Mouse (Mus musculus): ENCODE results near the gene Ube3b. TPM values are rescaled to one million over a fixed set of nuclear protein-coding genes. Genes with fewer than 3 reads are reported as not detected.

The Ube3b gene
- total and polyA plus RNA-seq, 3 experiments = 11.7 to 29.8 (median 22.1) TPM

DNA sequence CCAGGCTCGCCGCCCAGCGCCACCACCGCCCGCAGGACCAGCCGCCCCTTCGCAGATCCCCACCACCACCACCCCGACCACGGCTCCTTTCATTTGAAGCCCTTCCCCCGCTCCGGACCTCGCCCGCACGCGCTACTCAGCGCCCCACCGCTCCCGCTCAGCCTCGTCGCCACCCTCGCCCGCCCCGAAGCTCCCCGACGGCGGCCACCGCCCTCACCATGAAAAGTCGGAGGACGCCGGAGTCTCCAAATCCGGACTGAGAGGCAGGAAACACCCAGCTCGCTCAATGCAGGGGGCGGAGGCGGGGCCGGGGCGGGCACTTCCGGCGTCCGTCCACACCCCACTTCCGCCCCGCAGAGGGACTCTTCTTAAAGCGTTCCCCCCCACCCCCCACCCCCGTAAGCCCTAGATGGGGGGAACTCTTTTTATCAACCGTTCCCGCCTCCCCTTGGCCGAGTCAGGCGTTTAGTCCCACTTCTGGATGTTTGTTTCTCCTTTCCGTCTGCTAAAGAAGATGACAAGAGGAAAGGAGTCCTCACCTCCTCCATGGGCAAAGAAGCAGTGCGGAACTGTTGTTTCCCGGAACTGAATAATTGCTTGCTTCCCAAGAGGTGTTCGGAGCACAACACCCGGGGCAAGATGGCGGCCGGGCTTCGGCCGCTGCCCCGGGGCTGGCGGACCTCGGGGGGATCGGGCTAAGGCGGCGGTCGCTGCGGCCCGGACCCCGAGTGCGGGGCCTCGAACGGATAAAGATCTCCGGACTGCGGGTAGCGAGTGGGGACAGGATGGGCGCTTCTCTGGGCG lies at the start of gene Ube3b, which contains the start of gene Kctd10 (continued):
- no peak; the same call in none of the 2 replicates for TF ChIP-seq ELF1 (IDR thresholded peaks at IDR 0.05; ENCODE audit: low read depth, low read length)

DNA sequence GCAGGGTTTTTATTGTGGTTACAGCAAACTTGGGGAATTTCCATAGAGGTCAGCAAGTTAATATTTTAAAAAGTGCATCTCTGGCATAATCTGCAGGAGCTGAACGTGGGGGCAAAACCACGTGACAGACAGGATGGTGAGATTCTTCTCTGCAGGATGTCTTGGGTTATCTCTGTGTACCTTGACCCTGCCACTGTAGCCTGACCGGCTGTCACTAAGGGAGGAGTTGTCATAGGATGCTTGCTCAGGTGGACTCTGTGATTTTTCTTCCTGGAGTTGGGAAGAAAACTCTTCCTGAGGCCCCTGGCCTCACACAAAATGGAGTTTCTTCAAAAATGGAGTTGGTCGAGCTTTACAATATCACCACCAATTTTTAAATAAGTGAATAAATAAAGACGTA lies 37.4 kb upstream of the Ube3b start:
- TF ChIP-seq KAT2A (IDR thresholded peaks at IDR 0.05; ENCODE audit: insufficient replicate concordance, low read length) = no peak
- Histone ChIP-seq H3K36me3 (replicated peaks in 1 of 2; ENCODE audit: control insufficient read depth in 1 of 2, insufficient read depth in 1 of 2, low read length in 1 of 2) (peaks cover 0 to 29% of the 10 kb centered on the region in 2 experiments), H3K4me1 (ENCODE audit: control insufficient read depth in 1 of 2, insufficient read depth in 2 of 2) (peaks cover 0 to 29% of the 10 kb centered on the region in 2 experiments; a peak in 2 of 4 replicates), H3K9ac (ENCODE audit: insufficient read depth, low read depth) (no peak overlapping the region), H3K79me2 (replicated peaks; ENCODE audit: control insufficient read depth, extremely low read depth, insufficient read depth, poor library complexity, severe bottlenecking) (no peaks in the 10 kb centered on the region), H3K27ac (ENCODE audit: insufficient read depth, low read depth) (no peak overlapping the region), H3K4me2 (ENCODE audit: insufficient read depth, low read depth, poor library complexity, severe bottlenecking) (no peak overlapping the region), H3K4me3 (replicated peaks in 1 of 3; ENCODE audit: low read depth in 2 of 3, low read length in 2 of 3, poor library complexity in 1 of 3) (no peak overlapping the region), H3K27me3 (replicated peaks) (no peaks in the 10 kb centered on the region), H3K9me3 (replicated peaks; ENCODE audit: low read length) (no peaks in the 10 kb centered on the region)
- dilution Hi-C loops (cut with MboI; ENCODE audit: extremely low pct_ligation_motif_present, extremely low pct_unique_long_range_greater_than_20kb, low sequenced_read_pairs) (no loop called here), in situ Hi-C loops (cut with MboI; ENCODE audit: low pct_ligation_motif_present, low pct_unique_long_range_greater_than_20kb, low sequenced_read_pairs) (no loop called here)
- no peak for DNase-seq (ENCODE audit: extremely low read depth)

DNA sequence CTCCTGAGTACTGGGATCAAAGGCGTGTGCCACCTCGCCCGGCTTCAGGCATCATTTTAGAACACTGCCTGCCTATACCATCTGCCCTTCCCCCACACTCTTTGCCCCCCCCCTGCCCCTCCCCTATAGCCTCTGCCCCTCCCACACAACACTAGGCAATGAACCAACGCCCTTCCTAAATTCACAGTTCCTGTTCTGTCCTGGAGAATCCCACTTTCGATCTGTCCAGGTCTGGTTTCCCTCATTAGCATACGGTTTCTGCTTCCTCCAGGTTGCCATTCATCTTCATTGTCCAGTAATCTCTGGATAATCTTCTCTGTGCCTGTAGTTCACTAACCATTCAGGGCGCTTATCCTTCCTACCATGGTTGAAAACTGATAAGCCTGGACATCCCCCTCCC lies 36.8 kb upstream of the Ube3b start:
- H3K79me2 ChIP-seq (replicated peaks; ENCODE audit: control insufficient read depth, extremely low read depth, insufficient read depth, poor library complexity, severe bottlenecking) = no peaks in the 10 kb centered on the region
- H3K9ac ChIP-seq (ENCODE audit: insufficient read depth, low read depth) = no peak overlapping the region
- in situ Hi-C loops (cut with MboI; ENCODE audit: low pct_ligation_motif_present, low pct_unique_long_range_greater_than_20kb, low sequenced_read_pairs) = no loop called here
- DNase-seq (ENCODE audit: extremely low read depth) = no peak
- H3K9me3 ChIP-seq (replicated peaks; ENCODE audit: low read length) = no peaks in the 10 kb centered on the region
- H3K27ac ChIP-seq (ENCODE audit: insufficient read depth, low read depth) = no peak overlapping the region
- dilution Hi-C loops (cut with MboI; ENCODE audit: extremely low pct_ligation_motif_present, extremely low pct_unique_long_range_greater_than_20kb, low sequenced_read_pairs) = no loop called here
- H3K36me3 ChIP-seq (replicated peaks in 1 of 2; ENCODE audit: control insufficient read depth in 1 of 2, insufficient read depth in 1 of 2, low read length in 1 of 2) = peaks cover 0 to 29% of the 10 kb centered on the region in 2 experiments
- no peak overlapping the region for H3K4me3 ChIP-seq (replicated peaks in 1 of 3; ENCODE audit: low read depth in 2 of 3, low read length in 2 of 3, poor library complexity in 1 of 3)
- H3K4me1 ChIP-seq (ENCODE audit: control insufficient read depth in 1 of 2, insufficient read depth in 2 of 2) = peaks cover 0 to 29% of the 10 kb centered on the region in 2 experiments; a peak in 2 of 4 replicates
- H3K4me2 ChIP-seq (ENCODE audit: insufficient read depth, low read depth, poor library complexity, severe bottlenecking) = no peak overlapping the region
- TF ChIP-seq SIN3A (IDR thresholded peaks at IDR 0.05; ENCODE audit: low read length) = no peak
- no peak for TF ChIP-seq MAZ (IDR thresholded peaks at IDR 0.05; ENCODE audit: low read depth, low read length)
- TF ChIP-seq MYC (IDR thresholded peaks at IDR 0.05; ENCODE audit: low read depth, low read length) = no peak
- TF ChIP-seq NELFE (IDR thresholded peaks at IDR 0.05; ENCODE audit: low read depth, low read length) = no peak
- no peak for TF ChIP-seq ZKSCAN1 (IDR thresholded peaks at IDR 0.05; ENCODE audit: borderline replicate concordance, low read depth, low read length)
- TF ChIP-seq RCOR1 (conservative IDR thresholded peaks at IDR 0.05; ENCODE audit: low read depth, low read length) = no peak
- no peak for TF ChIP-seq ETS1 (conservative IDR thresholded peaks at IDR 0.05; ENCODE audit: low read depth, low read length)
- no peak for TF ChIP-seq JUN (IDR thresholded peaks at IDR 0.05; ENCODE audit: insufficient read depth, low read depth, low read length)
- no peak for TF ChIP-seq HCFC1 (IDR thresholded peaks at IDR 0.05; ENCODE audit: low read depth, low read length)
- TF ChIP-seq NRF1 (IDR thresholded peaks at IDR 0.05; ENCODE audit: low read depth, low read length) = no peak
- TF ChIP-seq EP300 (IDR thresholded peaks at IDR 0.05; ENCODE audit: low read length) = no peak
- H3K27me3 ChIP-seq (replicated peaks) = no peaks in the 10 kb centered on the region

All from CH12.LX (cell line).